Mouse (Mus musculus) adrenal gland, adult 8-10 months (tissue): ENCODE results near the gene Gpr183. TPM values are rescaled to one million over a fixed set of nuclear protein-coding genes. Genes with fewer than 3 reads are reported as not detected.

ENCODE experiments used
- DNase-seq: peaks from one replicate; pipeline ENCODE4 v3.0.0; 2022
- total RNA-seq, 4 experiments: library from RNA; stranded (reverse); gene quantifications; 2 replicates each; pipeline ENCODE4 v1.2.4; 2022

The Gpr183 gene
- total RNA-seq, 4 experiments from 2014 or later, result 0.80 to 2.2 (median 1.4) TPM

DNA sequence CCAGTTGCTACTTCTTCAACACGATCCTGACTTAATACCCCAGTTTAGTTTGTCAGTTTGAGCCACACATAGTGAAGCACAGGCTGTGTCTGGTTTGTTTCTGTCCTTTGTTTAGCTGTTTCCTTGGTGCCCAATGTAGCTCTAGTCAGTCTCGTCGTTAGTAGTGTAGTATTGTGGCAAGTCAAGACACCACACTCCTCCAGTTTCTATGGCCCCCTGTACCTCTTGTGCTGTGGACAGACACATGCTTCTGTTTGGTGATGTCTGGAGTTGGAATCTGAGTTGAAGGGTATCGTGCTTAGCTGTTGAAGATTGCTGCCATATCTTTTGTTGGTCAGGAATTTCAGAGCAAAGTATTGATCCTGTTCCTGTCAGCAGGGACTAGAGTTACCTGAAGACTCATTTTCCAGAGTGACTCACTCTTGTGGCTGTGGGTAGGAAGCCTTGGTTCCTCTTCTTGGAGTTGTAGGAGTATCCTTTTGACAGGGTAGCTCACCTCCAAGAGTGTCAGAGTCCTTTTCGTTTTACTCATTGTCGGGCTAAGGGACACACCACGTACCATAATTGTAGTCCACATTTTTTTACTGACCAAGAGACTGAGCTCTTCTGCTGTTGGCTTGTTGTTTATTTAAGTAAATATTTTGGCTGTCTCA, 34.1 kb downstream of the Gpr183 start:
- no peak for DNase-seq

DNA sequence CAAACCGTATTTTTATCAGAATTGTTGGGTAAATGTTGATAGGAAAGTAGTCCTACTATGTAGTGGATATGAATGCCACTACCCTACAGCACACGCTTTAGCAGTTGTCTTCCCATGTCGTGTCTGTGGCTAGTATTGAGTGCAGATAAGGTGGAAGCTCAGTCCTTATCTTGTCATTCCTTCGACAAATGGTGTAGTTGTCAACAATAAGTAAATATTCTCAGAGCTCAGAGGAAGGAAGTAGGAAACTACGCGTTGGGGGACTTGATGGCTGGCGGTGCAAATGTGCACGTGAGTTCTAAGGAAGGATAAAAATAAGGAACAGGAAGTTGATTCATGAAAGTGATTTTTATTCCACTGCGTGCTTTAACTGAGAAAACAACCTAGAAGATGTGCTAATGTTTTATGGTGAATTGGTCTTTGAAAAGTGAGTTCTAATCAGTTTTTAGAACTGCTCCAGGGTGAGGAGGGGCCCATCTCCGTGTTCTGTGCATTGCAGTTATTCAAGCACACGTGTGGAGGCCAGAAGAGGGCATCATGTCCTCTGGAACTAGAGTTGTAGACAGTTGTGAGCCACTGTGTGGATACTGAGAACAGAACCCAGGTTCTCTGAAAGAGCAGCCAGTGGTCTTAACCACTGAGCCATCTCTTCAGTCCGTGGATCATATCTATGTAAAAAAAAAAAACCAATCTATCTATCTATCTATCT, 35.6 kb downstream of the Gpr183 start:
- DNase-seq, result no peak

DNA sequence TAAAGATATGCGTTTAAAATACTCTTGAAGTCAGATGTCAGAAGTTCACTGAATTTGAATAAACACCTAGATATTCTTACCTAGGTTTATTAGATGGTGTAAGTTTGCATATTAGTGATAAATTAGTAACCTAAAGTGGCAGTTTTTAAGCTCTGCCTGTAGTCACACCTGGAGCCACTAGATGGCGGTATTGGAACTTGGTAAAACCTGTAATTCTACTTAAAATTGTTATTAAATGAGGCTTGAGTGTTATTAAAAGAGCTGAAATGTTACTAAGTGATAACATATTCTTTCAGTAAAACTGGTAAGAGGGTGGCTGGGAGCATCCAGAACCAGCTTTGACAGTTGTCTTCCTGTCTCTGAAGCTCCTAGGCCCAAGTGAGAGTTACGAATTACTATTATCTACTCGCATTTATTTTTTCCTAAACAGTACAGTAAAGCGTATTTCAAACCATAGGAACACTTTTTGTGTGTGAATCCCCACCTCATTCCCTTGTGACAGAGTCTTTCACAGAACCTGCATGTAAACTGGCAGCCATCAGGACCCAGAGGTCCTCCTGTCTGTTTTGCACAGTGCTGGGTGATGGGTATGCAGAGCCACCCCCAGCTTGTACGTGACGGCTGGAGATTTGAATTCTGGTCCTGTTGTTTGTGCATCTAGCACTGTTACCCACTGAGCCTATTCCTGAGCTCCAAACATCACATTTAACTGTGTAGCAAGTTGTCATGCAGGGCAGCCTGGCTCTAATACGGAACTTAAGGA, 36.4 kb downstream of the Gpr183 start:
- no peak for DNase-seq

DNA sequence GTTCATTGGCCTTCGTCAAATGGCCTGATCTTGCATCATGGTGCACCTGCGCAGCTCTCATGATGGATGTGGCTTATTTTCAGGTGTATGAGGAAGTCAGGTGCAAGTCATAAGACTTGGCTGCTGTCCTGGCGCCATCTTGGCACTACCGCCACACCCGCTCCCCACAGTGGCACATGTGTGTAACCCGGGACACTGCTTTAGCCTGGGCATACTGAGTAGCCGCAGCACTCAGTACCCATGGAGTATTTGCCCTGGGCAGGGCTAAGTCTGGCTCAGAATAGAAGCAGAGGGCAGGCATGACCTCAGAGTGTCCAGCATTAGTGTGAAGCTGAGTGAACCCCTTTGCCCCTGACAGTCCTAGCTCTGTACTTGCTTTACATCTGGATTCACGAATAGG, 37.5 kb downstream of the Gpr183 start:
- no peak for DNase-seq

DNA sequence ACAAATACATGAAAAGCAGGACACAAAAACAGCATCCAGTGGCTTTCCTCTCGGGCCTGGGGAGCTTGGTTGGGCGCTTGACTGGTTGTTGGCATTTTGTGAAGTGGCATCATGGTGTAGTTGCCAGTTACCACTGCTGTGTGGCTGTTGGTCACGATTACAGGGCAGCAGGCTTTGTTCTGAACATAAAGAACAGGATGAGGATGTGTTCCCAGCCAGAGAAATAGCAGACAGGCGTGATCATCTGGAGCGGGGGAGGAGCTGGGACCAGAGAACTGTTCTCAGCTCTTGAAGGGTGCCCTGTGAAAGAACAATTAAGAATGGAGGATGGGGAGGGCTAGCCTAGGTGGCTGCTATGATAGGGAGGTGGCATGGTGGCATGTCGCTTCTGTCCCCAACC, 38.1 kb downstream of the Gpr183 start:
- DNase-seq, result no peak

DNA sequence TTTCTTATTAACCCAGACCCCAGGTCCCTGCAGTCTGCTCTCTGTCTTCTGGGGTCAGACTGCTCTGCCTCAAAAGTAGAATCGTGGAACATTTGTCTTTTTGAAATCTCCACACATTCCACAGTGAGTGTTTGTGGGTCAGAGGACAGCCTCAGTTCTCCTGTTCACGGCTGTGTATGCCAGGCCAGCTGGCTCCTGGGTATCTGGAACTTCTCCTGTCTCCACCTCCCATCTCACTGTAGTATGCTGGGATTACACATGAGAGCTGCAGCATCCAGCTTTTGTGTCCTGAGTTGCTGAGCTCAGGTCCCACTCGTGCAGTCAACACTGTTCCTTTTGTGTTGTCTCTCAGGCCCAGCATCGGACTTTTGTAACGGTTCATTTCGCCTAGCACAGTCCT, 40.1 kb downstream of the Gpr183 start:
- no peak for DNase-seq

DNA sequence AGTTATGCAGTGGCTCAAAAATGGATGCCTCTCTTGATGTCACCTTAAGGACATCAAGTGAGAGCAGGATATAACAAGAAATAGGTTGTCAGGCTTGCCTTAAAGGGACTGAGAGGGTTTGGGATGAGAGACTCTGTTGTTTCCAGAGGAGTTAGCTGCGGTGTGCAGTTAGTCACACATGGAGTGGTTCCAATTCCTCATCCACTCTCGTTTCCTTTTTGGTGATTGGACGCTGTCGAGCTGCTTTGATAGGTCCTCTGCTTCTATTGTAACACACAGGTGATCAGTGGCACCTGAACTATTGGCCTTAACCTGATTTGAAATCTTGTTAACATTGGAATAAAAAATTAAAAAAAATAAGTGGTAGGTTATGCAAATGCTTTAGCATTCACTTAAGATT, 42.3 kb downstream of the Gpr183 start:
- no peak for DNase-seq

DNA sequence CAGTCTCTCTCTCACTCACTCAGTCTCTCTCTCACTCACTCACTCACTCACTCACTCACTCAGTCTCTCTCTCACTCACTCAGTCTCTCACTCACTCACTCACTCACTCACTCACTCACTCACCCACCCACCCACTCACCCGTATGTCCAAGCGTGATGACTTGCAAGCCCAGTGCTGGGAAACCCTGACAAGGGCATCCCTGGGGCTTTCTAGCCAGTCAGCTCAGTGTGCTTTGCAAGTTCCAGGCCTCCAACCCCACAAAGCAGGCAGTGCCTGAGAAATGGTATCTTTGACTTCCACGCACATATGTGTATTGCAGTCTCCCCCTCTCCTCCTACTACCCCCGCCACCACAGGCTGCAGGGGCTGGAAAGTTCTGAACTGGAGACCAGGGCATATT, 43.0 kb downstream of the Gpr183 start:
- no peak for DNase-seq

DNA sequence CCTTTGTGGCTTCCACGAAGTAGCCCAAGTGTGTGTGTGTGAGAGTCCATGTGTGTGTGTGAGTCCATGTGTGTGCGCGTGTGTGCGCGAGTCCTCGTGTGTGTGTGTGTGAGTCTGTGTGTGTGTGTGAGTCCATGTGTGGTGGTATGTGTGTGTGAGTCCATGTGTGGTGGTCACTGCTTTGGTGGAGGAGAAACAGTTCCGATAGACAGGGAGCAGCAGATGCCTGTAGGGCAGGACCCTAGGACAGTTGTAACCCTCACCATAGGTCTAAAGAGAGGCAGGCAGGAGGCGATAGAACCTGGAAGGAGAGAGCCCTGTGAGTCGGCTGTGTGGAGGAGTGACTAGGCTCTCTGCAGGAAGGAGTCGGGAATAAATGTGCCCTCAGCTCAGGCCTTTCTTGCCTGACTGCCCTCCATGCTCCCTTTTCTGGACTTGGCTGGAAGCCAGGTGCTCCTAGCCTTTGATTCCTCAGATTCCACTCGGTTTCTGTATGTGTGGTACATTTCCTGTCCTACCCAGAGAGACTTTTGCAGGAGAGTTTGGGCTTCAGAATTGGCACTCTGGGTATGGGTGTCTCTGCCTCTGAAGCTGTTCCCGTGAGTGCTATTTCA, 44.4 kb downstream of the Gpr183 start:
- no peak for DNase-seq

DNA sequence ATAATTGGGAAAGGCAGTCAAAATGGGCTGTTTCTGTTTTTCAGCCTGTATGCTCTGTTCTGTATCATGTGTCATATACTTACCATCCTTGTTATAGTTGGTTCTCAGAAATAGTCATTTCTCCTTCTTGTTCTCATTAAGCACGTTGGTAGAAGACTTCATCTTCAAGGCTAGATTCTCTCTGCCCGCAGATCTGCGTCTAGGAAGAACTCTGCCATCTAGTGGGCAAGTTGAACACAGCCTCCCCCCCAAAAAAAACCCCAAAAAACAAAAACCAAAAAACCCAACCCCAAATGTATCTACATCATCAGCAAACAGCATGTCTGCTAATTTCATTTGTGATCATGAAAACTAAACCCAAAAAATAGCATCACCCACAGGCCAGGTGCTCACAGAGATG, 45.2 kb downstream of the Gpr183 start:
- DNase-seq, result no peak

DNA sequence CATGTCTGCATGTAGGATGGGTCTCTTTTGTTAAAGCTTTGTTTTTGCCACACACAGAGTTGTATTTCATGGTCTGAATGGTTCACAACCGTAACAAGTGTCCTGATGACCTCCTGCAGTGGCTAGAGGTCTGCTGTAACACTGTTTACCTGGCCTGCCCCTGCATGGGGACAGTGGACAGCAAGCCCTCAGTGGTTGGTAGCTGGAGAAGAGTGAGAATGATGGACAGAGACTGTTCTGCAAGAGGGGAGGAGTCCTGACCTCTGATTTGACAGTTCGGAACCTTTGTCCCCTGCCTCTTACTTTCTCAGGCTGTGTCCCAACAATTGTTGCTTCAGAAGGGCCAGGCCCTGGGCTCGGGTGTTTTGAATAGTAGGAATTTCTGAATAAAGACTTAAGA, 46.7 kb downstream of the Gpr183 start:
- DNase-seq, result no peak

DNA sequence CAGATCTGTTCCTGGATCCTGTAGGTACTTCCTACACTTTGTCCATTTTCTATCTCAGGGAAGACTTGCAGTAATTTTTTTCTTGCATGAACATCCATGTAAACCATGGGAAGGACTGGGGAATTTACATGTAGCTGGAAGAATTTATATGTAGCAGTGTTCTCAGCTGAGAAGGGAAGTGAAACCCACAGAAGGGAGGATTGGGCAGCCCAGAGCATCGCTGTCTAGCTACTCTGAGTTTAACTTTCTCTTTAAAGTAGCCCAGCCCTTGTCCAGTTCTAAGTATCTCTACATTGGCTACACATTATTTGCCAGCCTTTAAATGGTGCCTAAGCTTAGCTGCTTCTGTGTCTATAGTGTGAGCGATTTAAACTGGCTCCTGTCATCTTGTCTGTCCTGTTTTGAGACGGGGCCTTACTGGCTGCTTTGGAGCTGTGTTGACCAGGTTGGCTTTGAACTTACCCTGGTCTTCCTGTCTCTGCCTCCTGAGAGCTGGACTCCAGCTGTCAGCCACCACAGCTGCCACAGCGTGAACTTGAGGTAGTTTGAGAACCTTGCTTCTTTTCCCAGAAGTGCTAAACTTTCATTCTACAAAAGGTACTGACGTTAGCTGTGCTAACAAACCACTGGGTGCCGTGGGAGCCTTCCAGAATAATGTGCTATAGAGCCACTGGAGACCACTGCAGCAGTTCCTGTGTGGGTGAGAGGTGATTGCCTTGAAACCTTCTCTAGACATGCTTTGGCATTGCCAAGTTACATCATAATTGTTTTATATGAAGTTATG, 48.5 kb downstream of the Gpr183 start:
- DNase-seq, result no peak

DNA sequence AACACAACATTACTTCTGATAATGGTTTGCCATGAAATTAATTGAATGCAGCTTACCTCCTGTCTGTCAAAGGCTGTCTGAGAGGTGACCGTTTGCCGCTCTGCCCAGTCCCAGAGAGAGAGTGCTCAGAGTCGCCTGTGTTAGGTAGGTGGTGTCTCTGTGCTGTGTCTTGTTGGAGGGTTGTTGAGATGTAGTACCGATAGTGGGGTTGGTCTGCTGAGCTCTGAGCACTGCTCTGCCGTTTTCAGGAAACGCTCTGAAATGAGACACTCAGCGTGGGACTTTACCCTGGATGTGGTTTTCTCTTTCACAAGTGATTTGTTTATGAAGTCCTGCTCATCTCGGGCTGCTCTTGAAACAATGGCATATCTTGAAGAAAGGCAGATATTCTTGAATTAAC, 49.4 kb downstream of the Gpr183 start, which contains the start of gene Gpr18:
Gene Gpr18, minus strand, starts transcription at position 161 of the 400 bp plus-strand sequence.
- DNase-seq, result no peak

DNA sequence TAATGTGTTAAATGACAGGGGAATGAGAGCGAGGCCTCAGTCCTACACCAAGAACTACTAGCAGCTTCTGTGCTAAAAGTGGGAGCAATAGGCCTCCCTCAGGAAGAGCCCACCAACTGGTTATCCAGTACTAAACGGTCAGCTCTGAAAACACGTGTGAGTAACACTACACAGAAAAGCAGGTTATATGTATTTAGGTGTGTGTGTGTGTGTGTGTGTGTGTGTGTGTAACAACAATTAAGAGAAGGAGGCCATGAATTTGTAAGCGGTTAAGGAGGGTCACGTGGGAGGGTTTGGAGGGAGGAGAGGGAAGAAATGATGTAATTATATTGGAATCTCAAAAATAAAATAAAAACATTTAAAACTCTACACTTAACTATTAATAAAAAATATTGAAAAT, 49.9 kb downstream of the Gpr183 start:
- DNase-seq, result no peak

DNA sequence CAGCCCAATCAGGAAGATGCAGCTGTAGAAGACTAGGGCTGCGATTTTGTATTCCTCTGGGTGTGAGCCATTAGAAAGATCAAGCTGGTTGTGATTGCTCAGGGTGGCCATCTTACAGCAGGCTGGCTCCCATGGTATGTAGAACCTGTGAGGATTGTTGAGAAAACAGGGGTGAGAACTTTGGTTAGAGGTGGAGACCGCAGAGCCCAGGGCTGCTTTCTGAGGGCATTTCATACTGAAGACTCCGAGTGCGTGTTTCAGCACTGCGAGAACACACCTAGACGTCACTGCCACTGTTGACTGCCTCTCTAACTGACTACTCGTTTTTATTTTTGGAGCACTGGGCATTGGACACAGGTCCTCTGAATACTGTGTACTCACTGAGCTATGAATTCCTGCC, 52.5 kb downstream of the Gpr183 start:
- no peak for DNase-seq

DNA sequence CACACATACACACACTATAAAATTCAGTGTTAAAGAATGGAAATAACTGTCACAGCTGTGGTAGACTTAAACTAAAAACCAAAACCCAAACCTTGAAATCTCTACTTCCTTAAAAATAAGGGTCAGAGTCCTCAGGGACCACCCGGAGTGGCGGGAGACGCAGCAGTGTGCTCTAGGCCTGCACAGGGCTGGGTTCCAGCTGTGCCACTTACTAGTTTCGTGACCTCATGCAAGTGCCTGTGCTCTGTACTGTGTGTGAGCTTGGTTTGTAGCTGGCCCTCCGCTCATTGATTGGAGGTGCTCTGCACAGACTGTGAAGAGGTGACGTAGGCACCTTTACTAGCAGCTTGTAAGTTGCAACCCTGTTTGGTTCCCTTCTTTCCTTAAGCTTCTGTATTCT, 55.1 kb downstream of the Gpr183 start:
- DNase-seq, result no peak

DNA sequence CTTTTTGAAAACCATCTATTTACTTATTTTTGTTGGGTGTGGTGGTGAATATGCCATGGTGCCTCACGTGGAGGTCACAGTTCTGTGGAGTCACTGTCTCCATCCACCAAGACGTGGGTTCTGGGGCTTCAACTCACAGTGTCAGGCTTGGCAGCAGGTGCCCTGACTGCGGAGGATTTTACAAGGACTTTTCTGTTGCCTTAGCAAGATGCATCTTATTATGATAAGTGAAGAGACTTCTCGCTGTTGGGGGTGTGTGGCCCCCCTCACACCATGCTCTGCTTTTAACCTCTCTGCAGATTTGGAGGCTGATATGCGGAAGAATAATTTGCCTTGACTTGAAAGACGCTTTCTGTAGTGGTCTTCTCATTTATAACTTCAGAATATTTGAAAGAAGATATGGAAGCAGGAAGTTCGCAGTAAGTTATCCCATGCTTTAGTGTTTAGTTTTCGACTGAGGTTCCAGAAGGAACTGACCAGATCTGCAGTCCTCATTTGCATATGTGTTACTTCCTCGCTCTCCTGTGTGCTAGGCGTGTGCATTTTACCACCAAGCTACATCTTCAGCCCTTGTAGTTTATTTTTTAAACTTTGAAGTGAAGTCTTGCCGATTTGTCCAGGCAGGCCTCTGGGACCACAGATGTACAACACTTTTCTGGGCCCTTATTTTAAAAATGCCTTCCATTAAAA, 57.9 kb downstream of the Gpr183 start:
- DNase-seq, result no peak

DNA sequence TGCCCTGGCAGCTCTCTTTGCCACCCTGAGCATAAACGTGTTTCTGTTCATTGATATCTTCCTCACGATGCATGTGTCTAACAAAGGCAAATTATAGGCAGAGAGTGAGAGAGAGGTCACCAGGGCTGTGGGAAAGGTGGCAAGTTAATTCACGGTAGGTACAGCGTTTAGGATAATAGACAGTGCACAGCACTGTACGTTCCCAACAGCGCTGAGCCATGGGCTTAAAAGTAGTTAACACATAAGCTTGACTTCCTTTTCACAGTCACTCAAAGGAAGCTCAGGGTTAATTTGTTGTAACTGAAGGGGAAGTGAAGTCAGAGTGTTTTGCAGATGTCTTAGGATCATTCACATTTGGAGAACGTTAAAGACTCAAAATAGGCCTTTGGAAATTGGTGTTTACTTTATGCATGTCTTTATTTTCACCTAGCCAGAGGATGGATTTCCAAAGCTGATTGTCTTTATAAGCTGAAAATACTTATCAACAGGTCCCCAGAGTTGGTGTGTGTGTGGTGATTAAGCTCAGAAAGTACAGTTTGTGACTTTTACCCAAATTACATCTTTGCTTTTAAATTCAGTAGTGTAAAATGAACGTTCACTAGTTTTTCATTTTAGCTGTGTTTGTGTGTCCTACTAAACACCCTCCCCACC, 58.5 kb downstream of the Gpr183 start:
- DNase-seq, result no peak

DNA sequence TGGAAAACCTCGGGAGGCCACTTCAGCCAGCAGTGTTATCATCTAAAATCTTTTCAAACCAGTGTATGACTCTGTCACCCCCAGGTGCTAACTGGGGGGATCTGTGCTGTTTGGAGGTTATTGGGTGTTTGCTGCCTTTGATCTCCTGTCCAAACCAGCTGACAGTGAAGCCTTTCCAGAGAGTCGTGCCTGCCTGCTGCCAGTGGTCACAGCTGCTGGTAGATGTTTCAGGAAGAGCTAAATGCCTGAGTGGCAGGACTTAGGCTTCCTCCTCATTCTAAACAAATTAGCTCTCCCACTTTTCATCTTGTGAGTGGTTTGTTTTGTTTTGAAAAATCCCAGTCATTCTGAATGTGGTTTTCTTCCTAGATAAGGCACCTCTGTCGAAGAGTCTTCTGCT, 60.2 kb downstream of the Gpr183 start:
- DNase-seq, result no peak

DNA sequence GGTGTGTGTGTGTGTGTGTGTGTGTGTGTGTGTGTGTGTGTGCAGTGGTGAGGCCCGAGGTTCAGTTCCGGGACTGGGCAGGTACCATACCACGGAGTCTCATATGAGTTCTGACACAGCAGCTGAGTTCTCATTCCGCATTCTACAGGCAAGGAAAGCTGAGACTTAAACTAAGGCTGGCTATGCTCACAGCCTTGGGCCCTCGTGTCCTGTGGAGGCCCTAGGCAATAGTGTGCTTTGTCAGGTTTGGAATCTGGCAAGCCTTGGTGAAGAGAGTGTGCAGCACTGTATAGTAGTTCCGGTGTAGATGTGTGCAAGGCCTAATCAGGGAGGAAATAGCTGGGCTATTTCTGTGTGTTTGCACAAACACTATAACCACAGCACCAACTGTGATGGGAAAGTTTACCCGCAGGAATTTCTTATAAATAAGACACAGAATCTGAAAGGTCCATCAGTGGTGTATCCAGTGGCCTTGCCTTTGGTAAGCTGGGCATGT, 61.6 kb downstream of the Gpr183 start:
- DNase-seq, result no peak
